Mouse (Mus musculus) c-Kit-negative CD71-positive TER-119-positive erythroid progenitor cells, embryonic 14.5 days (primary cell): Measurements from ENCODE around the gene Lcmt1.

Source experiments
- DNase-seq: peaks from one replicate; pipeline ENCODE4 v3.0.0-alpha.2; 2013; ENCODE audit warnings: low read depth, low spot score

Gene Lcmt1

DNA sequence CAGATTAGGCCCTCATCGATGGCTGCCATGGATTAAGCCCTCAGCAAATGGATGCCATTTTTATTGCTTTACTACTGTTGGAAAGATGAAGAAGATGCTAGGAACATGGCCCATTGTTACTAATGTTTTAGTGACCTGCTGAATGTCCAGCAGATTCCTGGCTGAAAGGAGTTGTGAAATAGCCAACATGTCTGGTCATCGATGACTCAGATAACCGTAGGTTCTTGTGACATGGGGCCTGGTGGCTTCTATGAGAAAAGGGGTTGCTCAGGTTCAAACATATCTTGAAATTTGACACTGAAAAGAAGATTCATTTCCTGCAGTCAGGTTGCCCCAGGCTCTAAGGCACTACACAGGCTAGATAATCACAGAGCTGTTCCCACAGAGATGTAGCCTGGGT lies 85.5 kb downstream of the Lcmt1 start:
- no peak for DNase-seq

DNA sequence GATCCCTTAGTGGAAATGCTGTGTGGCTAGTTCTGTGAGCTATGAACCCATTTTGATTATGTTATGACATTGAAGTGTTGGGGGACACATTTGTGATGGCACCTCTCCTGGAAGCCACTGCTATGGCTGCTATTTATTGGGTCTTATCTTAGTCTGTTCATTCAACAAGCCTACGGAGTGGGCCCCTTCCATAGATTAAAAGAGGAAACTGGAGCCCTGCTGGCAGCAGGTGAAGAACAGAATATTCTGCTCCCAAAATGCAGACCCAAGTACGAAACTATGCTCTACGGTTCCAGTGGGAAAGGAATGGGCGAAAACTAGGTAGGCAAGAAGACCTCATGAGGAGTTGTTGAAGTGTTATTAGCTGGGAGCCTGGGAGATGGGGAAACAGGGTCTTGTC lies 88.7 kb downstream of the Lcmt1 start:
- DNase-seq: no peak

DNA sequence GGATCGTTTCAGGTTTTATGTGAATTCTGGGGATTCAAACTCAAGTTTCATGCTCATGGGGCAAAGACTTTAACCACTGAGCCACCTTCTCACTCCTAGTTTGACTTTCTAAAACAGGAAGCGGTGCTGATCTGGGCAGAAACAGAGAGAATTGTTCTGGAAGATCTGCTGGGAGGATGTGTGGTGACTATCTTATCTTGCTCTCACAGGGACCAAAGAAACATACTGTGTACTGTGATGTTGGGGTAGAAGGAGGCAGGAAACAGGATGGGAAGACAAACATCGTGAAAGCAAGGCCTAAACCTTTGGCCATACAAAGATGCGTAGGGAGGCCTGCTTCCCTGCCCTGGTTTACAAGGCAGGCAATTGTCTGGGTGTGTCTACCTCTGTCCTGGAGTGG lies 89.7 kb downstream of the Lcmt1 start:
- DNase-seq: no peak

DNA sequence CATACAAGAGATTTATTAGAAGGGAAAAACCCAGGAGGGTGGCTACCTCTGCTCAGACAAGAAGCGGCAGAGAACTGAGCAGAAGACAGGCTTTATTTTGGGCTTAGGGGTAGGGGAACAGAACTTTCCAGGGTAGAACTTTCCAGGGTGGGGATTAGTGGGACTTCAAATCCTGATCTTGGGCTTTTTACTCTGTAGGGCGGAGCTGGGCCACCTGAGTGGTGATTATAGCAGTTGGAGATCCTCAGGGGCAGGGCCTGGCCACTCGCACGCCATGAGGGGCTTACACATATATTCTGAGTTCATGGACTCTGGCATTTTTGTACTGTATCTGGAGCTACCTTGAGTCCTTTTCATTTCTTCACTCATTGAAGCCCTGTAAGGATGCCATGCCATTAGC lies 91.7 kb downstream of the Lcmt1 start:
- DNase-seq: no peak

DNA sequence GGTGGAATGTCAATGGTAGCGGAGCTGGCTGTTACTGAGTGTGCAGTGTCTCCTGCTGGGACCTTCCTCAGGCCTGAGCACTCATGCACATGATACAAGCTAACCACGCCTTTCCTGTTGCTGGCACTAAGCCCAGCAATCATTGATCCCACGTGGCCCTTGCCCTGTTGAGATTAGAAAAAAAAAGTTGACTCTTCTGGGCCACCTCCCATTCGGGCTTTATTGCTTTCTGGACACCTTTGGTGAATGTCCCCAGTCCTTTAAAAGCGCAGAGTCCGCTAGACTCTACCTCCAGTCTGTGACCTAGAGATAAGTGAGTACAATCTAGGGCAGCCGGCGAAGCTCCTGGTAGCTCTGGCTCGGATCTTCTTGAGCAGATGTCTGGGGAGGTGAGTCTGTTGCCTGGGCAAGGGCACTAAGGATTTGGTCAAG lies 92.5 kb downstream of the Lcmt1 start, which contains the start of gene Aqp8:
TSS of gene Aqp8 (plus strand) at position 222 of the 432 bp plus-strand sequence.
- DNase-seq: peak; percentile 56

DNA sequence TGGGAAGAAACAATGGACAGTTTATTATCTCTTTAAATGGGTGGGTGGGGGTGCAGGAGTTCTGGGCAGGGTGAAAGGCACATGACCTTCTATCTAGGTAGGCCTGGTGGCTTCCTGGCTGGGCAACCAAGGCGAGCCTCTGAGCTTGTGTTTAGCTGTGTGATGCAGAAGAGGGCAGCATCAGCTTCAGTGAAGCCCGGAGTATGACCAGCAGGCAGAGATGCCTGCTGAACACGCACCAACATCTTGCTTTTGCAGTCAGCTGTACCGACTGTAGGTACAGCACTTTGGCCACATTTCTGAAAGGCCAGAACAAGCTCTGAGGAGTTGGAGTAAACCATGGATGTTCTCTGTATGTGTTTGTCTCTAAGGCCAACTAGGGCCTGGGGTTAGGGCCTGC lies 94.0 kb downstream of the Lcmt1 start:
- no peak for DNase-seq

DNA sequence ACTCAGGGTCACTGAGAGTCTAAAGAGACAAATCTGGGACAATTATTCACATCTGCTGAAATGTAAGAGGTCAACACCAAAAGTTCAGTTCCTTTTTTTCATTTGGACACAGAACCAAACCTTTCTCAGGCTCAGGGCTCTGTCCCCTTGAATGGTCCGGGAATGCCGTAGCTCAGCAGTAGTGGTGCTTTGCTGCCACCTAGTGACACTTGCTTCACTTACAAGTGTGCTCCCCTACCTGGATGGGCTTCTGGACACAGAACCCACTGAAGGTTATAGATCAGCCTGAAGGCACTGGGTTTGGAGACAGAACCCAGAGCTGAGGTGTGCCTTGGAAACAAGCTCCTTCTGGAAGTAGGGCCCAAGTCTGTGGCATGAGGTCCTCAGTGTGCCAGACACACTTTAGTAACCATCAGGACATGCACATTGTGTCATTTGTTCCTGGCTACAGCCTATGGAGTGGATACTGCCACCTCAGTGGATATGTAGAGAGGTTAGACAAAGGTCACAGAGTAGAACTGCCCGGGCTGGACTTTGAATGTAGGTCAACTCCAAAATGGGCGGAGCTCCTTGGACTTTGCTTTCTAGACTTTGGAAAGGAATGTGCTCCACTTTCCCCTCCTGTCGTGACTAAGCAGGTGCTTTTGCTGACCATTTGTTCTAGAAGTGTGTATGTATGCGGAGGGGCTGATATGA lies 96.3 kb downstream of the Lcmt1 start:
- peak; percentile 46 for DNase-seq

DNA sequence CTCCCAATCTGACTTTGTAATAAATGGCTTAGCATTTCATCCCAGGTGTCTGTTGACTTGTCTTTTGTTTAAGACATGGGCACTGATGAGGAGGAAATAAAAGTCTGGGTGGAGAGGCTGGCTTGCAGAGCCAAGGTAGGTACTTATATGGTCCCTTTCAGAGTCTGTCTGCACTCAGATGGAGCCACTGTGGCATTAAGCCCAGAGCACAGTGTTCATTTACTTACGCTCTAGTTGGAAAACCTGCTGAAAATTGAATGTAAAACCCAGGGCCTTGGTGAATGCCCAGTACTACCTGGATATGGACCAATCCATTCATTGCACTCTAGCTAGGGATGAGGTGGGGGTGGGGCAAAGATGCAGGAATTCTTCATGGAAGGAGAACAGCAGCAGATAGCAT lies 98.4 kb downstream of the Lcmt1 start:
- no peak for DNase-seq
